Mouse (Mus musculus) embryonic fibroblast, embryonic 13.5 days (primary cell): ENCODE measurements around the gene Grcc10.

ENCODE experiments used
- CTCF ChIP-seq: IDR thresholded peaks from 2 replicates; pipeline ENCODE4 v1.5.1; 2011; ENCODE audit warnings: mild to moderate bottlenecking, control low read depth, low read length, moderate library complexity, borderline replicate concordance; ENCODE audit not compliant: insufficient read depth
- POLR2A ChIP-seq: IDR thresholded peaks from 2 replicates; pipeline ENCODE4 v1.6.1; 2011; ENCODE audit warnings: low read depth, mild to moderate bottlenecking, control low read depth, low read length, moderate library complexity

- TF ChIP-seq CTCF, result no peak
- TF ChIP-seq POLR2A, result no peak
Observed at GRCm38 (mm10) chr6:124702102-124702783, 38.9 kb downstream of the Grcc10 start.
